Mouse (Mus musculus) embryonic facial prominence, embryonic 13.5 days (tissue): ENCODE results near the gene Cish. TPM values are rescaled to one million over a fixed set of nuclear protein-coding genes. Genes with fewer than 3 reads are reported as not detected.

Source experiments
- ATAC-seq: fragments of 200-750 bp; cut with Nextera tagmentation; 2 replicates; pipeline ENCODE4 v1.8.0; 2017; ENCODE audit warnings: low read depth; ENCODE audit not compliant: insufficient number of reproducible peaks, insufficient read depth, low FRiP score, low TSS enrichment
- H3K27ac ChIP-seq: fragments of 300-500 bp; sonication (generic); 2 replicates; pipeline ENCODE4 v1.5.1; 2015; ENCODE audit warnings: moderate library complexity, mild to moderate bottlenecking, inconsistent platforms
- H3K27me3 ChIP-seq: fragments of 300-500 bp; sonication (generic); 2 replicates; pipeline ENCODE4 v1.6.1; 2015; ENCODE audit warnings: mild to moderate bottlenecking, inconsistent platforms
- H3K36me3 ChIP-seq: fragments of 300-500 bp; sonication (generic); 2 replicates; pipeline ENCODE4 v1.6.1; 2015; ENCODE audit warnings: mild to moderate bottlenecking, inconsistent platforms
- H3K4me1 ChIP-seq: fragments of 300-500 bp; sonication (generic); 2 replicates; pipeline ENCODE4 v1.6.1; 2015; ENCODE audit warnings: inconsistent platforms
- H3K4me2 ChIP-seq: fragments of 300-500 bp; sonication (generic); 2 replicates; pipeline ENCODE4 v1.6.1; 2015; ENCODE audit warnings: moderate library complexity, mild to moderate bottlenecking, inconsistent platforms
- H3K4me3 ChIP-seq: fragments of 300-500 bp; sonication (generic); 2 replicates; pipeline ENCODE4 v1.5.1; 2015; ENCODE audit warnings: mild to moderate bottlenecking, inconsistent platforms
- H3K9ac ChIP-seq: fragments of 300-500 bp; sonication (generic); 2 replicates; pipeline ENCODE4 v1.6.1; 2015; ENCODE audit warnings: mild to moderate bottlenecking, inconsistent platforms
- H3K9me3 ChIP-seq: fragments of 300-500 bp; sonication (generic); 2 replicates; pipeline ENCODE4 v1.6.1; 2016; ENCODE audit warnings: inconsistent platforms
- WGBS: fragments of 180-500 bp; shearing (Covaris S2); methylation state at CpG from one replicate; pipeline ENCODE4 v1.1.7; 2015; ENCODE audit warnings: mixed read lengths; 5-methylcytosine and 5-hydroxymethylcytosine counted together
- polyA plus RNA-seq: library from polyadenylated mRNA; unstranded; fragments of >200 nt; fragmentation: Nextera tagmentation; extraction: Ambion mirVana; gene quantifications from 2 replicates; pipeline ENCODE4 v1.2.1, GENCODE M21; 2015

The Cish gene
- polyA plus RNA-seq, 1 experiment from 2014 or later = 9.3 TPM

DNA sequence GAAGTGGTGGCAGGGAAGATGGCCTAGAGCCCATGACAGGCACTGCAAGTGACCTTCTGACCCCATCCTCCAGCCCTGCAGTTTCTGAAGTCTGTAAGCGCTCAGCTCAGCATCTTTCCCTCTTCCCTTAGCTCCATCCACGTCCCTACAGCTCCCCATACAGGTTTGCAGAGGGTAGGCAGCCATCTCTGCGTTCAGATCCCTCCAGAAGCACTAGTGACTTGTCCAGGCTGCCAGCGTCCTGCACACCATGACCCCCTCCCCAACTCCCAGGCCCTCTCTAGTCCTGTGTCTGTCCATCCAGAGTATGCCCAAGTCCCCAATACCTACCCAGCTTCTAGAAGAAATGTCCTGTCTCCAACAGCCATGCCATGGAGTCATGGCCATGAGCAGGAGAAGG is 17.7 kb upstream of the Cish start:
- no peaks in the 10 kb centered on the region for H3K9me3 ChIP-seq
- ATAC-seq = no peak
- peaks cover 21% of the 10 kb centered on the region for H3K4me1 ChIP-seq
- WGBS = 47% methylated on average over 4 of the region's 4 CpGs
- no peak overlapping the region for H3K4me3 ChIP-seq
- no peaks in the 10 kb centered on the region for H3K36me3 ChIP-seq
- no peaks in the 10 kb centered on the region for H3K27me3 ChIP-seq
- no peak overlapping the region for H3K4me2 ChIP-seq
- H3K27ac ChIP-seq = no peak overlapping the region
- no peak overlapping the region for H3K9ac ChIP-seq

GRCm38 (mm10) chr9:107278527-107279377 is 17.1 kb upstream of the Cish start:
- no peak overlapping the region for H3K4me2 ChIP-seq
- H3K27me3 ChIP-seq = no peaks in the 10 kb centered on the region
- peaks cover 21% of the 10 kb centered on the region for H3K4me1 ChIP-seq
- no peaks in the 10 kb centered on the region for H3K9me3 ChIP-seq
- no peaks in the 10 kb centered on the region for H3K36me3 ChIP-seq
- no peak; the same call in 1 of the 2 replicates for ATAC-seq
- 49% methylated on average over 8 of the region's 8 CpGs for WGBS
- H3K4me3 ChIP-seq = no peak overlapping the region
- no peak overlapping the region; the same call in 1 of the 2 replicates for H3K9ac ChIP-seq
- no peak overlapping the region for H3K27ac ChIP-seq

GRCm38 (mm10) chr9:107279378-107280321 is 16.2 kb upstream of the Cish start:
- Histone ChIP-seq H3K9me3 (no peaks in the 10 kb centered on the region), H3K4me1 (peaks cover 21% of the 10 kb centered on the region), H3K36me3 (no peaks in the 10 kb centered on the region), H3K9ac (peak overlapping the region; percentile 58), H3K27me3 (no peaks in the 10 kb centered on the region), H3K4me2 (peak overlapping the region; percentile 51), H3K27ac (peak overlapping the region; percentile 71), H3K4me3 (no peak overlapping the region)
- ATAC-seq = peak; percentile 70; the same call in 1 of the 2 replicates
- 12% methylated on average over 16 of the region's 16 CpGs for WGBS

DNA sequence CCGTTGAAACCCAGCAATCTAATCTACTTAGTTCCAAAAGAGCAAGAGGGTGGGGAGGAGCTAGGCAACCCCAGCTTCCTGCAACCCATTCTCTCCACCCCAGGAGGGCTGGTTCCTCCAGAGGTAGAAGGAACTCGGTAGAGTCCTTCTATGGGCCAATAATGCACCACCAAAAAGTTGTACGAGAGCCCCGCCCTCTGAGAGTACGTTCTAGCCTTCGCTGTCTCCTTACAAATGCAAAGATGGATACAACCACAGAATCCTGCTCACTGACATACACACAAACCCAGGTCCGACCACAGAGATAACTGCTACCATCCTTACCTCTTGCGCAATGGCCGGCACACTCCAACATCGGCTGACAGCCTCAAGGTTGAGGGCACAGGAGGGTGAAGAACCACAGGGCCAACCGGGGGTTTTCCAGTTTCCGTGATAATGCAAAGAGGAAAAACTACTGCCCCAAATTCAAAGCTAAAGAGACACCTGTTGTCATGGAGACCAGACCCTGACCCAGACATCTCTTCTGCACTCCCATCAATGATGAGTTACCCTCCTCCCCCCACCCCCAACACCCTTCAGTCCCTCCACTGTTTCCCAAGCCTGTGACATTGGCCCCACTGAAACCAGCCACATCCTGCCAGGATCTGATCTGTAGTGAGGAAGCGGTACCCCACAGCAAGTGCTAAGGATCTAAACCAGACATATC is 15.4 kb upstream of the Cish start:
- no peaks in the 10 kb centered on the region for H3K27me3 ChIP-seq
- H3K9me3 ChIP-seq = no peaks in the 10 kb centered on the region
- peak overlapping the region; percentile 71 for H3K27ac ChIP-seq
- H3K9ac ChIP-seq = peak overlapping the region; percentile 58
- peak overlapping the region; percentile 51 for H3K4me2 ChIP-seq
- no peak overlapping the region for H3K4me3 ChIP-seq
- peaks cover 21% of the 10 kb centered on the region for H3K4me1 ChIP-seq
- 55% methylated on average over 13 of the region's 13 CpGs for WGBS
- H3K36me3 ChIP-seq = no peaks in the 10 kb centered on the region
- ATAC-seq = no peak

DNA sequence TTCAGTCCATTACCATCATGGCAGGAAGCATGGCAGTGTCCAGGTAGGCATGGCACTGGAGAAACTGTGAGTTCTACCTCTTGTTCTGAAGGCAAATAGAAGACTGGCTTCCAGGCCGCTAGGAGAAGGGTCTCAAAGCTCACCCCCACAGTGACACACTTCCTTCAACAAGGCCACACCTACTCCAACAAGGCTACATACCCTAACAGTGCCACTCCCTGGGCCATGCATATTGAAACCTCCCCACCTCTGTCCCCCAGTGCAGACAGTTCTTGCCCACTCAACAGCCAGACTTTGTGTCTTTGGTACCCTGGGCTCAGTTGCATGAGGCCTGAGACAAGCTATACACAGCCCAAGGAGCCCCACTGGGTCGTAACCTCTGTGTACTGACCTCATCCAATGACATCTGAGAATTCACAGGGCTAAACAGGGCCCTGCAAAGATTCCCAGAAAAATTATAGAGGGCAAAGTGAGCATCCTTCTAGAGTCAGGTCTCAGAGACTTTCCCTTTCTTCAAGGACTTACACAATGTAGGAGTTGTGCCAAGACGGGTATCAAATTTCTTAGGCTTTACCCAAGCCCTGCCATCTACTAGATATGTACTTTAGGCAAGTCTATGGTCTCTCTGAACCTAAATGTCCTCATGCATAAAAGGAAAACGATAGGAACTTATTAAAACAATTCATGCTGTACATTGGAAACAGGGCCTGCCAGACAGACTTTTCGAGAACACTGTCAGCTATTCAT is 14.4 kb upstream of the Cish start:
- no peaks in the 10 kb centered on the region for H3K27me3 ChIP-seq
- no peak overlapping the region for H3K4me2 ChIP-seq
- H3K27ac ChIP-seq = no peak overlapping the region
- no peaks in the 10 kb centered on the region for H3K9me3 ChIP-seq
- ATAC-seq = no peak
- no peak overlapping the region for H3K9ac ChIP-seq
- H3K4me1 ChIP-seq = peaks cover 21% of the 10 kb centered on the region
- 82% methylated on average over 5 of the region's 5 CpGs for WGBS
- H3K36me3 ChIP-seq = no peaks in the 10 kb centered on the region
- no peak overlapping the region for H3K4me3 ChIP-seq

DNA sequence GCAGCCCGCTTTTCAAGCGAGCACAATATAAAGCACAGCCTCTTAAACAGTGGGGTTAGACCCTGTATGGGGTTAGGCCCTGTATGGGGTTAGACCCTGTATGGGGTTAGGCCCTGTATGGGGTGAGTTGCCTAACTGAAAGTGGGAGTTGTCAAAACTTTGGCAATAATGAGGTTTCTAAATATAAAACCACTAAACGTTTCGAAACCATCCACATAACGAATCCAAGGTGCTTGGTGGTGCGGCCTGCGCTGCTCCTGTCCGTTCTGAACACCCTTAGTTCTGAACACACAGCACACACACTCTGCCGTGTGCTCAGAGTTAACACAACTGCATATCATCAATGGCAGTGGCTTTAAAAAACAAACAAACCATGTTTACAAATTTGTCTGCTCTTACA is 12.9 kb upstream of the Cish start:
- Histone ChIP-seq H3K36me3 (no peaks in the 10 kb centered on the region), H3K9me3 (no peaks in the 10 kb centered on the region), H3K27ac (no peak overlapping the region), H3K4me1 (peaks cover 21% of the 10 kb centered on the region), H3K4me2 (no peak overlapping the region), H3K27me3 (no peaks in the 10 kb centered on the region), H3K4me3 (no peak overlapping the region), H3K9ac (no peak overlapping the region)
- no peak for ATAC-seq
- 75% methylated on average over 9 of the region's 9 CpGs for WGBS

GRCm38 (mm10) chr9:107285009-107285408 is 10.8 kb upstream of the Cish start:
- WGBS = 21% methylated on average over 3 of the region's 3 CpGs
- no peaks in the 10 kb centered on the region for H3K9me3 ChIP-seq
- peaks cover 3% of the 10 kb centered on the region; the same call in 1 of the 2 replicates for H3K27me3 ChIP-seq
- H3K4me3 ChIP-seq = no peak overlapping the region
- no peak overlapping the region for H3K4me2 ChIP-seq
- no peak overlapping the region for H3K27ac ChIP-seq
- peaks cover 17% of the 10 kb centered on the region for H3K4me1 ChIP-seq
- ATAC-seq = no peak
- no peaks in the 10 kb centered on the region for H3K36me3 ChIP-seq
- no peak overlapping the region for H3K9ac ChIP-seq

- no peak overlapping the region for H3K4me3 ChIP-seq
- no peak for ATAC-seq
- H3K4me2 ChIP-seq = no peak overlapping the region
- H3K4me1 ChIP-seq = peaks cover 14% of the 10 kb centered on the region
- H3K27me3 ChIP-seq = peaks cover 3% of the 10 kb centered on the region; the same call in 1 of the 2 replicates
- 72% methylated on average over 2 of the region's 2 CpGs for WGBS
- H3K9me3 ChIP-seq = no peaks in the 10 kb centered on the region
- H3K9ac ChIP-seq = no peak overlapping the region
- no peaks in the 10 kb centered on the region for H3K36me3 ChIP-seq
- H3K27ac ChIP-seq = no peak overlapping the region
These were observed 8.5 kb upstream of the Cish start for GRCm38 (mm10) chr9:107287294-107287693.

DNA sequence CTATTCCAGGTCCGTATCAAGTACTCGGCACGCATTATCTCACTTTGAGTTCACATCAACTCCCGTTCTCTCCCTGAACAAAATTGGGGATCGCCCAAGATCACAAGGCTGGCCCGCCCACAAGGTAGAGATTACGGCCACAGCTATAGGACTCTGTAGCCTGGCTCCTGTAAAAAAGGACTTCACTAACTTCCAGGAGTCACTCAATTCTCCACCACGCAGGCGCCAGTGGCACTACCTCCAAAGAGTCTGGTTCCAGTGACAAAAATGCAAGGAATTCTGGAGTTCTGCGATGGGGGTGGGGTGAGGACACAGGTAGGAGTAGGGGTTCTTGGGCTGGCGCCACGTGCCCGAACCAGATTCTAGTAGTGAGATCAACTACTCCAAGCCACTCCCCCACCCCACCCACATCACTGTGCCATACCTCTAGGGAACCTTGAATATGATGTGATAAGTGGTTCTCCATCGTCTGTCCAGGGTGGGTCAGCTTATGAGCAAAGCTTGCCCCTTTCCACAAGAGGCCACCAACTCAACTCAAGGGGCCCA is 7.6 kb upstream of the Cish start:
- Histone ChIP-seq H3K9me3 (no peaks in the 10 kb centered on the region), H3K27ac (no peak overlapping the region), H3K4me2 (peak overlapping the region; percentile 93), H3K4me3 (no peak overlapping the region), H3K4me1 (peaks cover 14% of the 10 kb centered on the region), H3K36me3 (no peaks in the 10 kb centered on the region), H3K9ac (no peak overlapping the region), H3K27me3 (peaks cover 9% of the 10 kb centered on the region)
- ATAC-seq = no peak
- 88% methylated on average over 14 of the region's 14 CpGs for WGBS

GRCm38 (mm10) chr9:107288711-107289110 is 7.1 kb upstream of the Cish start:
- 28% methylated on average over 8 of the region's 8 CpGs for WGBS

More at GRCm38 (mm10) chr9:107288711-107289110, 7.1 kb upstream of the Cish start:
- peaks cover 10% of the 10 kb centered on the region for H3K27me3 ChIP-seq
- peak overlapping the region; percentile 93 for H3K4me2 ChIP-seq
- no peak for ATAC-seq
- H3K27ac ChIP-seq = 0 out of 2 replicates have a peak overlapping the region, but pooled peaks have one; percentile 23
- H3K9ac ChIP-seq = peak overlapping the region; percentile 69
- peaks cover 14% of the 10 kb centered on the region for H3K4me1 ChIP-seq
- H3K36me3 ChIP-seq = no peaks in the 10 kb centered on the region
- H3K4me3 ChIP-seq = peak overlapping the region; percentile 55
- no peaks in the 10 kb centered on the region for H3K9me3 ChIP-seq
